Mouse (Mus musculus): Measurements from ENCODE around the gene H2-Eb2.

- TF ChIP-seq CTCF (IDR thresholded peaks at IDR 0.05; ENCODE audit: borderline replicate concordance, insufficient read depth, low read length) (no peak), POLR2A (IDR thresholded peaks at IDR 0.05; ENCODE audit: low read depth, low read length) (no peak)
Measured at GRCm38 (mm10) chr17:34365031-34365430, 39.6 kb downstream of the H2-Eb2 start.
